16 mouse cellular contexts compared by ENCODE assay signal in genomic region chr7:65010275-65010674, GRCm38 (mm10).
"Had no signal": no experiment of that assay in that cellular context is flagged by ENCODE, and none has a peak within 500 bp of the region (broad histone marks: within the 10 kb centered on the region; RNA-seq: fewer than 3 reads in every experiment).

No protein-coding gene starts in this region.

- H3K9me3 ChIP-seq: limb, embryonic 10.5 days; liver, embryonic 13.5 days; lung, embryonic 15.5 days; midbrain, embryonic 10.5 days; neural tube, embryonic 13.5 days had no signal

- DNase-seq: kidney, adult 11 months; kidney, adult 9 months; kidney, postnatal 4 days; liver, embryonic 13.5 days; liver, postnatal 0 days; lung, postnatal 14 days; midbrain, embryonic 14.5 days; right cerebral cortex, adult 18-20 months; right cerebral cortex, postnatal 25 days had no signal

- H3K9ac ChIP-seq: liver, embryonic 13.5 days; liver, postnatal 0 days; lung, embryonic 15.5 days; neural tube, embryonic 13.5 days had no signal

- H3K4me1 ChIP-seq: liver, embryonic 13.5 days; lung, embryonic 15.5 days had no signal

- H3K4me3 ChIP-seq: layer of hippocampus, adult 2 months; limb, embryonic 10.5 days; liver, embryonic 13.5 days; lung, embryonic 15.5 days; midbrain, embryonic 10.5 days; myocyte; neural tube, embryonic 13.5 days had no signal

- H3K36me3 ChIP-seq: limb, embryonic 10.5 days; liver, embryonic 13.5 days; lung, embryonic 15.5 days; midbrain, embryonic 10.5 days; neural tube, embryonic 13.5 days had no signal

- H3K4me2 ChIP-seq: liver, embryonic 13.5 days; lung, embryonic 15.5 days; neural tube, embryonic 13.5 days had no signal

- ATAC-seq: liver, postnatal 0 days had no signal

- H3K27ac ChIP-seq: kidney, postnatal 0 days; layer of hippocampus, adult 2 months; limb, embryonic 10.5 days; liver, embryonic 13.5 days; lung, embryonic 15.5 days; midbrain, embryonic 10.5 days; neural tube, embryonic 13.5 days had no signal

- H3K27me3 ChIP-seq: liver, embryonic 13.5 days; lung, embryonic 15.5 days; neural tube, embryonic 13.5 days had no signal
